Mouse (Mus musculus) hindbrain, embryonic 11.5 days (tissue): ENCODE measurements at regions not wholly inside any gene's neighbourhood (a gene's known extent, or its start where the extent isn't known, plus 50 kb on each side); places are given as distances from the start of the nearest gene placed in this dataset.

Experiments
- ATAC-seq: fragments of 200-750 bp; cut with Nextera tagmentation; 2 replicates; pipeline ENCODE4 v1.8.0; 2017; ENCODE audit warnings: mild to moderate bottlenecking, moderate TSS enrichment, moderate library complexity; ENCODE audit not compliant: low FRiP score
- DNase-seq: peaks from one replicate; pipeline ENCODE4 v3.0.0-alpha.2; 2015; ENCODE audit warnings: low spot score
- H3K27ac ChIP-seq: fragments of 300-500 bp; sonication (generic); 2 replicates; pipeline ENCODE4 v1.5.1; 2014; ENCODE audit warnings: mild to moderate bottlenecking, low read depth, low read length
- H3K27me3 ChIP-seq: fragments of 300-500 bp; sonication (generic); 2 replicates; pipeline ENCODE4 v1.6.1; 2014; ENCODE audit warnings: mild to moderate bottlenecking, low read length, moderate library complexity, mixed read lengths; ENCODE audit not compliant: control insufficient read depth, insufficient read depth
- H3K36me3 ChIP-seq: fragments of 300-500 bp; sonication (generic); 2 replicates; pipeline ENCODE4 v1.6.1; 2014; ENCODE audit warnings: mild to moderate bottlenecking, low read length, moderate library complexity, mixed read lengths; ENCODE audit not compliant: control insufficient read depth, insufficient read depth
- H3K4me1 ChIP-seq: fragments of 300-500 bp; sonication (generic); replicated peaks from 2 replicates; pipeline ENCODE4 v1.6.1; 2014; ENCODE audit warnings: low read length, mixed read lengths; ENCODE audit not compliant: control insufficient read depth, insufficient read depth
- H3K4me2 ChIP-seq: fragments of 300-500 bp; sonication (generic); replicated peaks from 2 replicates; pipeline ENCODE4 v1.6.1; 2014; ENCODE audit warnings: mild to moderate bottlenecking, low read depth, low read length
- H3K4me3 ChIP-seq: fragments of 300-500 bp; sonication (generic); 2 replicates; pipeline ENCODE4 v1.5.1; 2014; ENCODE audit warnings: low read depth, low read length
- H3K9ac ChIP-seq: fragments of 300-500 bp; sonication (generic); 2 replicates; pipeline ENCODE4 v1.6.1; 2014; ENCODE audit warnings: low read depth, low read length
- H3K9me3 ChIP-seq: fragments of 300-500 bp; sonication (generic); 2 replicates; pipeline ENCODE4 v1.6.1; 2016; ENCODE audit warnings: low read length; ENCODE audit not compliant: control insufficient read depth
- WGBS: fragments of 180-500 bp; shearing (Covaris S2); extraction: QIAGEN DNeasy Blood & Tissue Kit; methylation state at CpG from one replicate; pipeline ENCODE4 v1.1.7; 2014; 5-methylcytosine and 5-hydroxymethylcytosine counted together

DNA sequence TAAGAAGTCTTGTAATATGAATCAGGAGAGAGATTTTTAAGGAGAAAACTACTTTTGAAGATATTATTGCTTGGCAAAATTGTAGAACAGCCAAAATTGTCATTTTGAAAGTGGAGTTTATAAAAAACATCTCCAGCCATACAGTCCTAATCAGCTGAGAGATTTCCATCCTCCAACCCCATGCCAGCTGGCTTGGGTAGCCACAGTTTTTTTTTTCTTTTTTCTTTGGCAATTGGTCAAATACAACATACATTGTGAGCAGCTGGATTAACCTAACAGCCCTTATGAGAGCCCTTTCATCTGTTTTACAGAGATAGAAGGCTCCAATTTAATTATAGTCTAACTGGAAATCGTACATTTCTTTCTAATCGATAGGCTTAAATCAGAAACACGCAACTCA is 235.3 kb downstream of the 1700129C05Rik start:
- DNase-seq, result no peak

DNA sequence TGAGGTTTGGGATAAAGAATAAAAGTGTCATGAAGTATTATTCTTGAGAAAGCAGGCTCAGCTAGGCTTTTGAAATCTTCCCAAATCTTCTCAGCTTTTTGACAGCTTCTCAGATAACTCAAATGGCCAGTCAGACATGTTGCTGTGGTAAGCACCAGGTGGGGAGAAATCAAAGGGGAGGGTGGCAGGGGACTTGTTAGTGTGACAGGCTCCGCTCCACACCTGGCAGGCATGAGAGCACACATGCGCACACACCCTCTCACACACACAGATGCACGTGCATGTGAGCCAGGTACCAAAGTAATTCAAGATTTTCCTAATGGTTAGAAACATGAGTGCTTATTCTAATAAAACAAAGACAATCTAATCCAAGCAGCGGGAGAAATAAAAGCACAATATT is 236.1 kb downstream of the 1700129C05Rik start:
- H3K4me3 ChIP-seq, result no peak overlapping the region
- H3K36me3 ChIP-seq, result no peaks in the 10 kb centered on the region
- no peak overlapping the region for H3K9ac ChIP-seq
- DNase-seq, result no peak
- H3K9me3 ChIP-seq, result no peaks in the 10 kb centered on the region
- H3K27me3 ChIP-seq, result no peaks in the 10 kb centered on the region
- no peak overlapping the region for H3K27ac ChIP-seq
- WGBS, result 80% methylated on average over 4 of the region's 4 CpGs
- no peak overlapping the region for H3K4me2 ChIP-seq
- no peak for ATAC-seq
- H3K4me1 ChIP-seq, result no peaks in the 10 kb centered on the region

More for the DNA sequence above, 235.3 kb downstream of the 1700129C05Rik start:
- 91% methylated on average over 3 of the region's 3 CpGs for WGBS
- no peaks in the 10 kb centered on the region for H3K9me3 ChIP-seq
- H3K36me3 ChIP-seq, result no peaks in the 10 kb centered on the region
- H3K4me1 ChIP-seq, result no peaks in the 10 kb centered on the region
- H3K9ac ChIP-seq, result no peak overlapping the region
- H3K4me2 ChIP-seq, result no peak overlapping the region
- no peak overlapping the region for H3K27ac ChIP-seq
- ATAC-seq, result no peak
- H3K27me3 ChIP-seq, result no peaks in the 10 kb centered on the region
- H3K4me3 ChIP-seq, result no peak overlapping the region

DNA sequence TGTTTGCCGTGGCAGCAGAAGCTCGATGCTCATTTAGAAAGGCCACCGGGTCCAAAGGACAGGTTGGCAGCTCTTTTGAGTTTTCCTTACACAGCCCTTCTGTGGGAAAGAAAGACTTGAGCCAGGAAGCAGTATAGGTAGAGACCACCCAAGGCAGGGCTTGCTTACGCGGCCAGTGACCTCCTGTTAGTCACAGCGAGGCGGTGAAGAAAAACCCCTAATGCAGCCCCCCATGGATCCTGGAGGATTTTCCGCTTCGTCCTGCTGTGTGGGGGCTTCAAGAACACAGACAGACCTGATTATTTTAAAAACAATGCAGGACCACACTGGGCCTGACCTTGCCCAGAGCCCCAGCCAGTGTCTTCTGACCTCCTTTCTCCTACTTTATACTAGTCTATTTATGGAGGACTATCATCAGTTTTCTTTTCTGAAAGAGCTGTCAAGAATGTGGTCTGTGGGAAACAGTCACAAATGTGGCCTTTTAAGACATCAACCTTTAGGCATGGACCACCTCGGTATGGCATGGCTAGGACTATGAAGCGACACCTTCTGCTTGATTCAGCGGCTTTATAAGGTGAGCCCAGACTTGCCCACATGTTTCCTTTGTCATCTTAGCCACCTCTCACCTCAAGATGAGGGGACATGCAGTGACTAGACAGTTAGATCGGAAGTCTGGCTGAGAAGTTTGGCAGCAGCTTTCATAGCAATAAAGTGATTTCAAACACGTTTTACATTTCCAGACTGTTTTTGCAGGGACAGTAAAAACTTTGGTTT is 274.3 kb downstream of the 1700129C05Rik start:
- DNase-seq, result peak; percentile 22
- 0 out of 2 replicates have a peak, but pooled peaks cover 7% of the 10 kb centered on the region for H3K4me1 ChIP-seq
- WGBS, result 19% methylated on average over 14 of the region's 14 CpGs
- no peaks in the 10 kb centered on the region for H3K9me3 ChIP-seq
- ATAC-seq, result no peak
- H3K4me2 ChIP-seq, result 0 out of 2 replicates have a peak overlapping the region, but pooled peaks have one; percentile 4
- H3K36me3 ChIP-seq, result no peaks in the 10 kb centered on the region
- no peak overlapping the region for H3K27ac ChIP-seq
- H3K9ac ChIP-seq, result no peak overlapping the region
- H3K4me3 ChIP-seq, result no peak overlapping the region
- H3K27me3 ChIP-seq, result peaks cover 6% of the 10 kb centered on the region; the same call in 1 of the 2 replicates

DNA sequence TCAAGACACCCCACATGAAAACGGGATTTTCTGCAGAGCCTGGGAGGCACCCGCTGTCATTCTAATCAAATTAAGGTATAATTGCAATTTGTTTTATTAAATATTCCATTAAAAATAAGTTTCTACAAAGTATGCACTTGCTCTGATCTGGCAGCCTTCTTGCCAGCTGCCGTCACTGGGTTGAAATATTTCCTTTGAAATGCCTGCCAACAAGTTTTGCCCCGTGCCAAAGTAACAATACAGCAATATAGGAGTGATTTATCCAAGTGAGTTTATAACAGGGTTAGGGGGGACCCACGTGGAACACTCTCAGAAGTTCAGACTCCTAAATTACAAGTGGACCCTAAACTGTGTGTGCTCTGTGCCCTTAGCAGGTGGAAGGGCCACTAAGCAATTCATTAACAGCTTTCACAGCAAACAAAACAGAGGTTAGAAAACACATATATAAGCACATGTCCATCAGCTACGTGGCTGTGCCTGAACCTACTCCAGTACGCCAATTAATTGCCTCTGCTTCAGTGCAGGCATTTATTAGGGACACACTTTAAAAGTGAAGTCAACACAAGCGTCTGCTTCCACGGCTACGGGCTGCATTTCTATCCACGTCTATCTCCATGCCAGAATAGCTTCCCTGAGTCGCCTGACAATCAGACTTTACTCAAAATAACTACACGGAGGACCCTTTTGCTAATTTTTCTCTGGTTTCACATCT is 275.1 kb downstream of the 1700129C05Rik start:
- WGBS, result 34% methylated on average over 13 of the region's 13 CpGs
- H3K9ac ChIP-seq, result no peak overlapping the region
- H3K36me3 ChIP-seq, result no peaks in the 10 kb centered on the region
- ATAC-seq (no peak), DNase-seq (peak; percentile 6)
- H3K4me1 ChIP-seq, result 0 out of 2 replicates have a peak, but pooled peaks cover 7% of the 10 kb centered on the region
- no peak overlapping the region for H3K27ac ChIP-seq
- H3K27me3 ChIP-seq, result peaks cover 6% of the 10 kb centered on the region; the same call in 1 of the 2 replicates
- H3K4me2 ChIP-seq, result 0 out of 2 replicates have a peak overlapping the region, but pooled peaks have one; percentile 4
- H3K4me3 ChIP-seq, result no peak overlapping the region
- H3K9me3 ChIP-seq, result no peaks in the 10 kb centered on the region

DNA sequence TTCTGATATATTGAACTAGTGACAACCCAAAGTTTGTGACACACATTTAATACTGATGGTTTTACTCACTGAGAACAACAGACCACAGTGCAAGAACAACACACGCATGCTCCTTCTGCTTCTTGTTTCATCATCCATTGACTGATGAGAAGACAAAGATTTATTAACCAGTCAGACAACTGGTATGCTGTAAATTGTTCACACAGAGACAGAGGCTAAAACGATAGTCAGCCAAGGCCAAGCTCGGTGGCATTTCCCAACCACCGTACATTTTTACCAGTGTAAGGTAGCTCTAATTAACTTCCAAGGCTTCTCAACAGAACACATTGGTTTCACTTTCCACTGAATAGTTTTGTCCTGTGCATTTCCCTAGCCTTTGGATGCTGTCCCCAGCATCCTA is 287.8 kb downstream of the 1700129C05Rik start:
- ATAC-seq, result no peak
- H3K36me3 ChIP-seq, result no peaks in the 10 kb centered on the region
- no peak overlapping the region for H3K4me2 ChIP-seq
- WGBS, result 90% methylated on average over 4 of the region's 4 CpGs
- no peaks in the 10 kb centered on the region for H3K4me1 ChIP-seq
- no peak overlapping the region for H3K4me3 ChIP-seq
- no peaks in the 10 kb centered on the region for H3K27me3 ChIP-seq
- H3K9me3 ChIP-seq, result no peaks in the 10 kb centered on the region
- no peak for DNase-seq
- H3K27ac ChIP-seq, result no peak overlapping the region
- no peak overlapping the region for H3K9ac ChIP-seq

DNA sequence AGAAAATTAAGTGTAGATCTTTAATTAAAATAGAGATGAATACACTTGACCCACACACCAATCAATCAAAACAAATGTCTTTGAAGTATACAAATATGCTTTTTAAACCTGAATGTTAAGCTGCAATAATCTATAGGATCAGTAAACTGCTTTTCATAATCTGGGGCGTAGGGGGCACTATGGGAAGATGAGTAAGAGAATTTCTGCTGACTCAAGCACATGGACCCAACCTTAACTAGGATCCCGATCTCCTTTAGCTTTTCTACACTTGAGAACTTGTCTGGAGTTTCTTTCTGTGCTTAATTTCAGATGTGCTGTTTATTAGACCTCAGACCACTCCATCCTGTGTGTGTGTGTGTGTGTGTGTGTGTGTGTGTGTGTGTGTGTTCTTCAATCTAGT is 298.1 kb downstream of the 1700129C05Rik start:
- Histone ChIP-seq H3K9me3 (no peaks in the 10 kb centered on the region), H3K4me1 (no peaks in the 10 kb centered on the region), H3K4me2 (no peak overlapping the region), H3K36me3 (no peaks in the 10 kb centered on the region), H3K27ac (no peak overlapping the region), H3K4me3 (no peak overlapping the region), H3K9ac (no peak overlapping the region), H3K27me3 (no peaks in the 10 kb centered on the region)
- WGBS, result 86% methylated on average over 2 of the region's 2 CpGs
- ATAC-seq (no peak), DNase-seq (no peak)

DNA sequence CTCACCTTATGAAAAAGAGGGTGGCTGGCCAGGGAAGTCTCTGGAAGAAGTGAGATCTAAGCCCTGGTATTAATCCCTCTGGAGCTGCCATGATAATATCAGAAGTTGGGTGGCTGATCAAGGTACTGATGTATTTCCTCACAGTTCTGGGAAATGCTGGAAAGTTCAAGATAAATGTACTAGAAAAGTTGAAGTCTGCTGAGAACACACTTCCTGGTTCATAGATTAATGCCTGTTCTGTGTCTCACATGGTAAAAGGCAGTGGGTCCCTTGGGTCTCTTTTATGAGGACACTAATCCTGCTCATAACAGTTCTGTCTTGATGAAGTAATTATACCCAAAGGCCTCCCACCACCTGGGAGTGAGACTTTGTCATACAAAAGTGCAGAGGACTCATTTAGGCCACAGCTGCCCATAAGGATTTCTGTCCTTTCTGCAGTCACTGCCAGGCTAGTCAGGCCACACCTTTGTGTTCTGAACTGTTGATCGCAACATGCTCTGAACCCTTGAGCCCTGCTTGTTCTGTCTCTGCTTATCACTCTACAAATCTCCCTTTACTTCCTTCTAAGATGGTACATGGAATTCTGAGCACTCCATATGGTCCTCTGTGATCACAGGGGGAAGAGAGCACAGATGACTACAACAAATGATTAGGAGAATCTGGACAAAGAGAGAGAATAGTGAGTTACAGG is 300.4 kb downstream of the 1700129C05Rik start:
- no peaks in the 10 kb centered on the region for H3K27me3 ChIP-seq
- ATAC-seq, result no peak
- H3K9ac ChIP-seq, result no peak overlapping the region
- no peaks in the 10 kb centered on the region for H3K9me3 ChIP-seq
- H3K4me3 ChIP-seq, result no peak overlapping the region
- no peak overlapping the region for H3K4me2 ChIP-seq
- H3K36me3 ChIP-seq, result no peaks in the 10 kb centered on the region
- no peak overlapping the region for H3K27ac ChIP-seq
- WGBS, result 96% methylated on average over 1 of the region's 1 CpGs
- no peak for DNase-seq
- H3K4me1 ChIP-seq, result no peaks in the 10 kb centered on the region

DNA sequence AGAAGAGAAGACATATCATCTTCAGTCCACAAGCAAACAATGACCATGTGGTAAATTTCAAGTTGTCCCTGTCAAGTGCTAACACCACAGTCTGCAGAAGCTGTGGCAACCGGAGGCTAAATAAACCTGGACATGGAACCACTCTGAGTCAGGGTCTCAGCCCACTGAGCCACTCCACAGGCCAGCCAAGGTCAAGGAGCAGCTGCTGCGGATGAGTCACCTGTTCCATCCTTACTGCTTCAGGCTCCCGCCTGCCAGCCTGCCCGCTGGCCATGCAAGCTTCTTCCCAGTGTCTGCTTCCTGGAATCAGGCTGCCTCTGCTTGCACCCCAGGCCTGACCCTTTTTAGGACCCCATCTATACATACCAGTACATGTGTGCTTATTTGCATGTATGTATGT is 319.8 kb downstream of the 1700129C05Rik start:
- Histone ChIP-seq H3K4me1 (no peaks in the 10 kb centered on the region), H3K9ac (no peak overlapping the region), H3K27me3 (no peaks in the 10 kb centered on the region), H3K36me3 (no peaks in the 10 kb centered on the region), H3K4me2 (no peak overlapping the region), H3K4me3 (no peak overlapping the region), H3K27ac (no peak overlapping the region), H3K9me3 (no peaks in the 10 kb centered on the region)
- ATAC-seq (no peak), DNase-seq (no peak)
- 82% methylated on average over 4 of the region's 4 CpGs for WGBS
